Mouse (Mus musculus) kidney, embryonic 16.5 days (tissue): ENCODE measurements around the gene Slc4a5. TPM values are rescaled to one million over a fixed set of nuclear protein-coding genes. Genes with fewer than 3 reads are reported as not detected.
A peak's percentile ranks its signal among the peaks of the same experiment; 100 is the strongest.

Experiments used
- ATAC-seq: fragments of 200-750 bp; cut with Nextera tagmentation; 2 replicates; pipeline ENCODE4 v1.8.0; 2017; ENCODE audit warnings: moderate TSS enrichment; ENCODE audit not compliant: low FRiP score, low TSS enrichment
- H3K27ac ChIP-seq: fragments of 300-500 bp; sonication (generic); 2 replicates; pipeline ENCODE4 v1.5.1; 2014; ENCODE audit warnings: low read length
- H3K27me3 ChIP-seq: fragments of 300-500 bp; sonication (generic); 2 replicates; pipeline ENCODE4 v1.6.1; 2014; ENCODE audit warnings: low read length, control low read depth, mixed read lengths; ENCODE audit not compliant: insufficient read depth
- H3K36me3 ChIP-seq: fragments of 300-500 bp; sonication (generic); 2 replicates; pipeline ENCODE4 v1.6.1; 2014; ENCODE audit warnings: low read length, control low read depth, mixed read lengths; ENCODE audit not compliant: insufficient read depth
- H3K4me1 ChIP-seq: fragments of 300-500 bp; sonication (generic); 2 replicates; pipeline ENCODE4 v1.6.1; 2014; ENCODE audit warnings: low read length, control low read depth, mixed read lengths; ENCODE audit not compliant: insufficient read depth
- H3K4me2 ChIP-seq: fragments of 300-500 bp; sonication (generic); replicated peaks from 2 replicates; pipeline ENCODE4 v1.6.1; 2014; ENCODE audit warnings: low read depth, low read length
- H3K4me3 ChIP-seq: fragments of 300-500 bp; sonication (generic); 2 replicates; pipeline ENCODE4 v1.5.1; 2014; ENCODE audit warnings: mild to moderate bottlenecking, low read length
- H3K9ac ChIP-seq: fragments of 300-500 bp; sonication (generic); replicated peaks from 2 replicates; pipeline ENCODE4 v1.6.1; 2014; ENCODE audit warnings: low read length
- H3K9me3 ChIP-seq: fragments of 300-500 bp; sonication (generic); 2 replicates; pipeline ENCODE4 v1.6.1; 2016; ENCODE audit warnings: low read length, control low read depth
- WGBS: fragments of 180-500 bp; shearing (Covaris S2); extraction: QIAGEN DNeasy Blood & Tissue Kit; methylation state at CpG from one replicate; pipeline ENCODE4 v1.1.7; 2014; 5-methylcytosine and 5-hydroxymethylcytosine counted together
- polyA plus RNA-seq: library from polyadenylated mRNA; unstranded; fragments of >200 nt; fragmentation: Nextera tagmentation; extraction: Ambion mirVana; gene quantifications from 2 replicates; pipeline ENCODE4 v1.2.1, GENCODE M21; 2015

Gene Slc4a5
- polyA plus RNA-seq, 1 experiment from 2014 or later, result 0.91 TPM

- ATAC-seq, result peak; percentile 86
- Histone ChIP-seq H3K4me3 (no peak overlapping the region), H3K36me3 (no peaks in the 10 kb centered on the region), H3K27me3 (no peaks in the 10 kb centered on the region), H3K9ac (no peak overlapping the region), H3K27ac (no peak overlapping the region), H3K9me3 (no peaks in the 10 kb centered on the region), H3K4me1 (no peaks in the 10 kb centered on the region), H3K4me2 (no peak overlapping the region)
- WGBS, result 14% methylated on average over 7 of the region's 7 CpGs
Measured at GRCm38 (mm10) chr6:83215002-83215666, 4.5 kb upstream of the Slc4a5 start.

- 41% methylated on average over 2 of the region's 2 CpGs for WGBS
Measured at GRCm38 (mm10) chr6:83231486-83231885, 11.9 kb downstream of the Slc4a5 start.

GRCm38 (mm10) chr6:83233306-83233705 is 13.7 kb downstream of the Slc4a5 start:
- Histone ChIP-seq H3K9ac (no peak overlapping the region), H3K27ac (no peak overlapping the region; the same call in 1 of the 2 replicates), H3K36me3 (no peaks in the 10 kb centered on the region), H3K27me3 (no peaks in the 10 kb centered on the region), H3K4me2 (no peak overlapping the region), H3K4me3 (no peak overlapping the region), H3K4me1 (peaks cover 22% of the 10 kb centered on the region), H3K9me3 (no peaks in the 10 kb centered on the region)
- 84% methylated on average over 4 of the region's 4 CpGs for WGBS
- ATAC-seq, result no peak

More at GRCm38 (mm10) chr6:83231486-83231885, 11.9 kb downstream of the Slc4a5 start:
- Histone ChIP-seq H3K36me3 (no peaks in the 10 kb centered on the region), H3K4me3 (no peak overlapping the region), H3K4me1 (peaks cover 12% of the 10 kb centered on the region), H3K9me3 (no peaks in the 10 kb centered on the region), H3K9ac (no peak overlapping the region), H3K4me2 (no peak overlapping the region), H3K27me3 (no peaks in the 10 kb centered on the region), H3K27ac (no peak overlapping the region)
- ATAC-seq, result no peak

GRCm38 (mm10) chr6:83234280-83234741 is 14.7 kb downstream of the Slc4a5 start:
- 1% methylated on average over 14 of the region's 14 CpGs for WGBS
- Histone ChIP-seq H3K27ac (peak overlapping the region; percentile 72), H3K9ac (peak overlapping the region; percentile 48), H3K36me3 (no peaks in the 10 kb centered on the region), H3K9me3 (no peaks in the 10 kb centered on the region), H3K4me2 (peak overlapping the region; percentile 49), H3K4me1 (peaks cover 22% of the 10 kb centered on the region), H3K27me3 (peaks cover 5% of the 10 kb centered on the region; the same call in 1 of the 2 replicates), H3K4me3 (peak overlapping the region; percentile 12)
- ATAC-seq, result peak; percentile 64

GRCm38 (mm10) chr6:83237123-83237522 is 17.5 kb downstream of the Slc4a5 start:
- H3K9me3 ChIP-seq, result no peaks in the 10 kb centered on the region
- 2% methylated on average over 9 of the region's 9 CpGs for WGBS
- peak; percentile 85 for ATAC-seq

GRCm38 (mm10) chr6:83244422-83245061 is 24.9 kb downstream of the Slc4a5 start:
- Histone ChIP-seq H3K36me3 (no peaks in the 10 kb centered on the region), H3K27me3 (no peaks in the 10 kb centered on the region), H3K9me3 (no peaks in the 10 kb centered on the region), H3K4me3 (no peak overlapping the region), H3K4me1 (peaks cover 9% of the 10 kb centered on the region; the same call in 1 of the 2 replicates), H3K9ac (no peak overlapping the region), H3K27ac (0 out of 2 replicates have a peak overlapping the region, but pooled peaks have one; percentile 0), H3K4me2 (no peak overlapping the region)
- no peak for ATAC-seq
- WGBS, result 25% methylated on average over 10 of the region's 10 CpGs

More at GRCm38 (mm10) chr6:83237123-83237522, 17.5 kb downstream of the Slc4a5 start:
- Histone ChIP-seq H3K4me2 (peak overlapping the region; percentile 36), H3K27me3 (peaks cover 5% of the 10 kb centered on the region; the same call in 1 of the 2 replicates), H3K27ac (peak overlapping the region; percentile 67; the same call in 1 of the 2 replicates), H3K4me3 (no peak overlapping the region), H3K4me1 (peaks cover 24% of the 10 kb centered on the region), H3K36me3 (no peaks in the 10 kb centered on the region), H3K9ac (peak overlapping the region; percentile 17)

GRCm38 (mm10) chr6:83245134-83245533 is 25.5 kb downstream of the Slc4a5 start:
- no peak overlapping the region for H3K27ac ChIP-seq
- H3K4me3 ChIP-seq, result no peak overlapping the region
- no peak for ATAC-seq
- 70% methylated on average over 6 of the region's 6 CpGs for WGBS
- H3K9ac ChIP-seq, result no peak overlapping the region
- H3K4me2 ChIP-seq, result no peak overlapping the region
- no peaks in the 10 kb centered on the region for H3K27me3 ChIP-seq
- no peaks in the 10 kb centered on the region for H3K9me3 ChIP-seq
- no peaks in the 10 kb centered on the region for H3K36me3 ChIP-seq
- H3K4me1 ChIP-seq, result peaks cover 7% of the 10 kb centered on the region; the same call in 1 of the 2 replicates

- H3K36me3 ChIP-seq, result no peaks in the 10 kb centered on the region
- 94% methylated on average over 1 of the region's 1 CpGs for WGBS
- H3K27me3 ChIP-seq, result no peaks in the 10 kb centered on the region
- no peak for ATAC-seq
- no peaks in the 10 kb centered on the region for H3K9me3 ChIP-seq
- H3K27ac ChIP-seq, result no peak overlapping the region
- peaks cover 7% of the 10 kb centered on the region; the same call in 1 of the 2 replicates for H3K4me1 ChIP-seq
- H3K4me3 ChIP-seq, result no peak overlapping the region
- no peak overlapping the region for H3K4me2 ChIP-seq
- H3K9ac ChIP-seq, result no peak overlapping the region
Measured at GRCm38 (mm10) chr6:83245997-83246396, 26.4 kb downstream of the Slc4a5 start.

GRCm38 (mm10) chr6:83246750-83247149 is 27.1 kb downstream of the Slc4a5 start:
- Histone ChIP-seq H3K9ac (no peak overlapping the region), H3K27me3 (no peaks in the 10 kb centered on the region), H3K27ac (no peak overlapping the region), H3K36me3 (no peaks in the 10 kb centered on the region), H3K4me2 (no peak overlapping the region), H3K4me1 (peaks cover 7% of the 10 kb centered on the region; the same call in 1 of the 2 replicates), H3K4me3 (no peak overlapping the region), H3K9me3 (no peaks in the 10 kb centered on the region)
- no peak for ATAC-seq
- 93% methylated on average over 4 of the region's 4 CpGs for WGBS

- 92% methylated on average over 2 of the region's 2 CpGs for WGBS
- Histone ChIP-seq H3K27ac (no peak overlapping the region), H3K9me3 (no peaks in the 10 kb centered on the region), H3K4me3 (no peak overlapping the region), H3K27me3 (no peaks in the 10 kb centered on the region), H3K4me1 (peaks cover 7% of the 10 kb centered on the region; the same call in 1 of the 2 replicates), H3K9ac (no peak overlapping the region), H3K36me3 (no peaks in the 10 kb centered on the region), H3K4me2 (no peak overlapping the region)
- ATAC-seq, result no peak
Measured at GRCm38 (mm10) chr6:83247153-83247552, 27.5 kb downstream of the Slc4a5 start.
